12 mouse cellular contexts compared by ENCODE assay signal in genomic region chr3:28224437-28225356, GRCm38 (mm10). TPM values are rescaled to one million over a fixed set of nuclear protein-coding genes. Genes with fewer than 3 reads are reported as not detected.
A peak's percentile ranks its signal among the peaks of the same experiment; 100 is the strongest.
DNase-seq lines count a peak whose midpoint lies in the region; ATAC-seq lines count a peak whose summit lies in the region.
"Had no signal": no experiment of that assay in that cellular context is flagged by ENCODE, and none has a peak within 500 bp of the region (broad histone marks: within the 10 kb centered on the region; RNA-seq: fewer than 3 reads in every experiment).

No protein-coding gene starts in this region.

- no peak overlapping the region for H3K4me3 ChIP-seq in forebrain, embryonic 15.5 days
- no peak overlapping the region for H3K4me3 ChIP-seq in midbrain, embryonic 11.5 days (ENCODE audit: low read depth, low read length)
- H3K4me3 ChIP-seq: erythroblast, embryonic 14.5 days had no signal

- peak; percentile 91 for ATAC-seq in forebrain, embryonic 15.5 days (replicated peaks)
- ATAC-seq in midbrain, embryonic 11.5 days (ENCODE audit: low FRiP score), result peak; percentile 65
- ATAC-seq in erythroid progenitor cell, adult 5-6 weeks (replicated peaks; ENCODE audit: low FRiP score, poor library complexity, severe bottlenecking), result no peak
- ATAC-seq: activated CD4-positive, CD25-positive, alpha-beta regulatory T cell, adult 4 months; intestine, embryonic 16.5 days had no signal

- peak overlapping the region; percentile 19 for H3K4me2 ChIP-seq in forebrain, embryonic 15.5 days (replicated peaks)
- H3K4me2 ChIP-seq in midbrain, embryonic 11.5 days, result no peak overlapping the region

- no peaks in the 10 kb centered on the region for H3K9me3 ChIP-seq in forebrain, embryonic 15.5 days
- no peaks in the 10 kb centered on the region for H3K9me3 ChIP-seq in midbrain, embryonic 11.5 days (ENCODE audit: control insufficient read depth, low read length)

- peak overlapping the region; percentile 68 for H3K27ac ChIP-seq in forebrain, embryonic 15.5 days (replicated peaks)
- peak overlapping the region; percentile 35; the same call in 1 of the 2 replicates for H3K27ac ChIP-seq in midbrain, embryonic 11.5 days (ENCODE audit: low read depth, low read length)
- H3K27ac ChIP-seq: stomach, postnatal 0 days had no signal

- peaks cover 16% of the 10 kb centered on the region for H3K4me1 ChIP-seq in forebrain, embryonic 15.5 days
- peaks cover 16% of the 10 kb centered on the region for H3K4me1 ChIP-seq in midbrain, embryonic 11.5 days (ENCODE audit: control insufficient read depth, insufficient read depth, low read length)

- H3K36me3 ChIP-seq in forebrain, embryonic 15.5 days, result no peaks in the 10 kb centered on the region
- H3K36me3 ChIP-seq in midbrain, embryonic 11.5 days (ENCODE audit: control insufficient read depth, insufficient read depth, low read length), result no peaks in the 10 kb centered on the region

- DNase-seq in retina, embryonic 14.5 days (ENCODE audit: low spot score), result peak; percentile 4
- DNase-seq in retina, postnatal 1 day, result no peak
- DNase-seq in midbrain, embryonic 11.5 days (ENCODE audit: low spot score, missing footprints), result peak; percentile 86
- DNase-seq in adrenal gland, postnatal 36 days, result no peak
- no peak for DNase-seq in kidney, postnatal 10 days
- DNase-seq: gastrocnemius, postnatal 10 days had no signal

- no peaks in the 10 kb centered on the region for H3K27me3 ChIP-seq in forebrain, embryonic 15.5 days
- H3K27me3 ChIP-seq in midbrain, embryonic 11.5 days (ENCODE audit: control insufficient read depth, insufficient read depth, low read length), result no peaks in the 10 kb centered on the region

- no peak overlapping the region for H3K9ac ChIP-seq in forebrain, embryonic 15.5 days (replicated peaks)
- no peak overlapping the region for H3K9ac ChIP-seq in midbrain, embryonic 11.5 days (ENCODE audit: low read length)

- 22% methylated on average over 15 of the region's 15 CpGs for WGBS in forebrain, embryonic 15.5 days
- WGBS in midbrain, embryonic 11.5 days, result 64% methylated on average over 15 of the region's 15 CpGs

RNA-seq across cellular contexts. Expression of gene Tnik, which starts 38.3 kb away (rescaled TPM):
- polyA plus RNA-seq in forebrain, embryonic 15.5 days (2015; fragmentation: Nextera tagmentation; extraction: Ambion mirVana), result 91.9 and 97.8 TPM in 2 replicates
- polyA plus RNA-seq in midbrain, embryonic 11.5 days (2014; fragmentation: Nextera tagmentation; extraction: Ambion mirVana), result 19.9 and 21.2 TPM in 2 replicates
- total RNA-seq in adrenal gland, postnatal 36 days (2021), result 10 to 100 TPM; 10.6 to 17.0 TPM
- 2.5 and 3.6 TPM in 2 replicates for total RNA-seq in erythroid progenitor cell, adult 5-6 weeks (2015; ENCODE audit: low replicate concordance)
- 1.3 and 7.1 TPM in 2 replicates for total RNA-seq in erythroid progenitor cell, adult 5-6 weeks (2017; ENCODE audit: low replicate concordance)
- polyA plus RNA-seq: erythroblast, embryonic 14.5 days had no signal

Comparison
In these comparisons a context has a peak if more than half of its experiments do, and no peak if none do; other contexts are left out.
1. DNase-seq: peak in retina, embryonic 14.5 days (single experiment) and midbrain, embryonic 11.5 days (single experiment); none in retina, postnatal 1 day (single experiment), adrenal gland, postnatal 36 days (0 of 2) and kidney, postnatal 10 days (single experiment).